Mouse (Mus musculus) megakaryocyte, embryonic 14.5 days (primary cell): Measurements from ENCODE around the gene Mlana. TPM values are rescaled to one million over a fixed set of nuclear protein-coding genes. Genes with fewer than 3 reads are reported as not detected.

Experiments used
- H3K27me3 ChIP-seq: replicated peaks from 2 replicates; pipeline ENCODE3; 2012; ENCODE audit warnings: inconsistent platforms
- H3K36me3 ChIP-seq: replicated peaks from 2 replicates; pipeline ENCODE3; 2012; ENCODE audit warnings: low read length, inconsistent platforms, mixed read lengths
- H3K4me1 ChIP-seq: 2 replicates; pipeline ENCODE4 v1.6.1; 2012; ENCODE audit warnings: inconsistent platforms
- H3K4me3 ChIP-seq: replicated peaks from 2 replicates; pipeline ENCODE3; 2012; ENCODE audit warnings: moderate library complexity, mild to moderate bottlenecking, inconsistent platforms
- H3K9me3 ChIP-seq: 2 replicates; pipeline ENCODE4 v1.6.1; 2012; ENCODE audit warnings: inconsistent platforms
- FLI1 ChIP-seq: IDR thresholded peaks from 2 replicates; pipeline ENCODE4 v1.6.1; 2012; ENCODE audit warnings: low read length, inconsistent platforms, mixed read lengths
- GATA1 ChIP-seq: IDR thresholded peaks from 3 replicates; pipeline ENCODE4 v1.6.1; 2012; ENCODE audit warnings: mixed read lengths, low read length, inconsistent platforms, borderline replicate concordance
- polyA plus RNA-seq: library from polyadenylated mRNA; stranded (reverse); fragments of >175 nt; gene quantifications from 2 replicates; pipeline ENCODE4 v1.2.3, GENCODE M21; 2012; ENCODE audit warnings: low replicate concordance; ENCODE audit not compliant: insufficient read depth

Gene Mlana
- polyA plus RNA-seq, 1 experiment = not detected

- Histone ChIP-seq H3K4me1 (no peaks in the 10 kb centered on the region), H3K9me3 (no peaks in the 10 kb centered on the region), H3K36me3 (peaks cover 3% of the 10 kb centered on the region), H3K4me3 (no peak overlapping the region), H3K27me3 (no peaks in the 10 kb centered on the region)
- TF ChIP-seq GATA1 (no peak), FLI1 (no peak)
Observed at GRCm38 (mm10) chr19:29739608-29740007, 42.0 kb downstream of the Mlana start.

DNA sequence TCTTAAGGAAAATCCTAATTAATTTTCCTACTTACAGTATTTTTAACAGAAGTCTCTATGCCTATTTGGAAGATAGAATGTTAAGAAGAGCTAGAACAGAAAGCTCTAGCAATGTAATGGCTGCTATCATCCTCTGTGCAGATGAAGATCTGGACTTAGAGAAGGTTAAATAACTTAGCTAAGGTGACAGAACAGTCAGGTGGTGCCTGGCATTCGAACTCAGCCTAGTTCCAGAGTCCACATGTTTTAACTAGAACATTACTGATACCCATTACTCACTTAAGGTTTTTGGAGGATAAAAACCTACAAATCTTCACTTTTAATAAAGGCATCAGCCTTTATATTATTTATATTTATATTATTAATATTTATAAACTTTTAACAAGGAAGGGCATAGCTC lies 43.0 kb downstream of the Mlana start:
- Histone ChIP-seq H3K36me3 (peaks cover 8% of the 10 kb centered on the region), H3K9me3 (no peaks in the 10 kb centered on the region), H3K4me3 (no peak overlapping the region), H3K27me3 (no peaks in the 10 kb centered on the region), H3K4me1 (no peaks in the 10 kb centered on the region)
- TF ChIP-seq FLI1 (no peak), GATA1 (no peak)

DNA sequence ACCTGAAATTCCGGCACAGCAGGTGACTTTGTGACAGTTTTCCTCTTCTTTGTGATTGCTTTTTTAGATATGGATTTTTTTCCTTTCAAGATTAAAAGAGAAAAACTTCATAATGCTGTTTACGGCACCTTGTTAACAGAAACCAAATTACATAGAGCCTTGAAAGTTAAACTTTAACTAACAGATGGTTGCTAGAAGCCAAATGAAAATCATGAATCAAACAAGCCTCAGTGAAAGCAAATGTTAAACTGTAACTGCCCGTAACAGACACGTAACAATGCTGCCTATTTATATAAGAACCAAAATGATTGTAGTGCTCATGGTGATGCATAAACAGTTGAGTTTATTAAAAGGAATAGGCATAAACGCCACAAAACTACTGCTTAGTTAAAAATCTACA lies 45.9 kb downstream of the Mlana start:
- H3K9me3 ChIP-seq = no peaks in the 10 kb centered on the region
- TF ChIP-seq GATA1 (no peak), FLI1 (no peak)

GRCm38 (mm10) chr19:29750994-29751393 lies 53.4 kb downstream of the Mlana start:
- Histone ChIP-seq H3K4me3 (no peak overlapping the region), H3K9me3 (no peaks in the 10 kb centered on the region), H3K27me3 (no peaks in the 10 kb centered on the region), H3K4me1 (no peaks in the 10 kb centered on the region; the same call in 1 of the 2 replicates), H3K36me3 (peaks cover 37% of the 10 kb centered on the region)
- TF ChIP-seq GATA1 (no peak), FLI1 (no peak)

More for the DNA sequence above, 45.9 kb downstream of the Mlana start:
- Histone ChIP-seq H3K27me3 (no peaks in the 10 kb centered on the region), H3K4me3 (no peak overlapping the region), H3K4me1 (no peaks in the 10 kb centered on the region), H3K36me3 (peaks cover 15% of the 10 kb centered on the region)

DNA sequence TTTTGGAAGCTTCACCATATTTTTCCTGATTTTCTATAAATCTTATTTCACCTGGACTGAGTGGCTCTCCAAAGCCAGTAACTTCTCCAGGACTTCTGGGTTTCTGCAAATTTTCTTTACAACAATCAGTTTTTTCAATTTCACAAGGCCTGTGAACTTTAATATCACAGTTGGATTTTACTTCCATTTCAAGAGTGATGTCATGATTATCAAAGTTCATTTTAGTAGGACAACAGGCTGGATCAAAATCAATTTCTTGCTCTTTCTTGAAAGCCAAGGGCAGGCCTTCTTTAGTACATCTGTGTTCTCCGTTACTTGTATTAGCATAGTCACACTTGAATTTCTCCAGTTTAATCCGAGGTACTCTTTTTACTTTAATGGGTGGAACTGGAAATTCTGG lies 56.3 kb downstream of the Mlana start:
- Histone ChIP-seq H3K4me1 (peaks cover 4% of the 10 kb centered on the region; the same call in 1 of the 2 replicates), H3K27me3 (no peaks in the 10 kb centered on the region), H3K36me3 (peaks cover 29% of the 10 kb centered on the region), H3K9me3 (no peaks in the 10 kb centered on the region), H3K4me3 (no peak overlapping the region)
- no peak for TF ChIP-seq FLI1
- no peak for TF ChIP-seq GATA1

Other genes with a start within 250 kb of the Mlana start
- 1.0 and 1.4 TPM in 2 replicates for gene Ric1, start 175.5 kb upstream of the Mlana start, polyA plus RNA-seq
- gene Ermp1, start 49.4 kb upstream of the Mlana start, polyA plus RNA-seq = 0.92 and 1.5 TPM in 2 replicates
- gene 9930021J03Rik, start 108.2 kb downstream of the Mlana start, polyA plus RNA-seq = 0.62 and 0.70 TPM in 2 replicates
- gene Ranbp6, start 115.2 kb downstream of the Mlana start, polyA plus RNA-seq = 0.60 TPM in 1 of 2 replicates, not detected in the other
- gene Il33, start 227.3 kb downstream of the Mlana start, polyA plus RNA-seq = not detected in 2 replicates